Mouse (Mus musculus) small intestine, adult 2 months (tissue): ENCODE measurements around the gene Grap2. TPM values are rescaled to one million over a fixed set of nuclear protein-coding genes. Genes with fewer than 3 reads are reported as not detected.

Experiments used
- H3K27ac ChIP-seq: fragments of 200-500 bp; 2 replicates; pipeline ENCODE4 v1.5.1; 2012; ENCODE audit warnings: low read depth, low read length, control low read depth, inconsistent platforms; ENCODE audit not compliant: insufficient read depth
- H3K27me3 ChIP-seq: fragments of 200-500 bp; 2 replicates; pipeline ENCODE4 v1.6.1; 2012; ENCODE audit warnings: mild to moderate bottlenecking, moderate library complexity, low read length, inconsistent platforms; ENCODE audit not compliant: control insufficient read depth, insufficient read depth
- H3K36me3 ChIP-seq: fragments of 200-500 bp; 2 replicates; pipeline ENCODE4 v1.6.1; 2012; ENCODE audit warnings: mild to moderate bottlenecking, low read length, control low read depth, inconsistent platforms; ENCODE audit not compliant: control insufficient read depth, insufficient read depth
- H3K4me1 ChIP-seq: fragments of 200-500 bp; 2 replicates; pipeline ENCODE4 v1.6.1; 2012; ENCODE audit warnings: low read length, inconsistent platforms, mixed read lengths; ENCODE audit not compliant: control insufficient read depth, insufficient read depth, insufficient read length
- H3K4me3 ChIP-seq: fragments of 200-500 bp; 2 replicates; pipeline ENCODE4 v1.5.1; 2012; ENCODE audit warnings: low read depth, mild to moderate bottlenecking, control low read depth, inconsistent platforms, low read length, moderate library complexity
- CTCF ChIP-seq: fragments of 200-500 bp; IDR thresholded peaks from 2 replicates; pipeline ENCODE4 v1.5.1; 2012; ENCODE audit warnings: low read depth, mild to moderate bottlenecking, control low read depth, inconsistent platforms, low read length, moderate library complexity, mixed read lengths; ENCODE audit not compliant: insufficient replicate concordance, insufficient read length; ENCODE audit errors: extremely low read depth
- POLR2A ChIP-seq: fragments of 200-500 bp; IDR thresholded peaks from 2 replicates; pipeline ENCODE4 v1.6.1; 2012; ENCODE audit warnings: low read depth, mild to moderate bottlenecking, control low read depth, inconsistent platforms, low read length, moderate library complexity
- whole genome bisulfite sequencing: fragments of 180-500 bp; shearing (Covaris S2); methylation state at CpG from one replicate; pipeline ENCODE4 v1.1.7; 2018; 5-methylcytosine and 5-hydroxymethylcytosine counted together
- polyA plus RNA-seq: library from polyadenylated mRNA; depleted of rRNA; stranded (reverse); fragments of >200 nt; gene quantifications from 2 replicates; pipeline ENCODE4 v1.2.3, GENCODE M21; 2012; rRNA removed

Grap2 gene
- 1.6 and 3.1 TPM in 2 replicates for polyA plus RNA-seq

DNA sequence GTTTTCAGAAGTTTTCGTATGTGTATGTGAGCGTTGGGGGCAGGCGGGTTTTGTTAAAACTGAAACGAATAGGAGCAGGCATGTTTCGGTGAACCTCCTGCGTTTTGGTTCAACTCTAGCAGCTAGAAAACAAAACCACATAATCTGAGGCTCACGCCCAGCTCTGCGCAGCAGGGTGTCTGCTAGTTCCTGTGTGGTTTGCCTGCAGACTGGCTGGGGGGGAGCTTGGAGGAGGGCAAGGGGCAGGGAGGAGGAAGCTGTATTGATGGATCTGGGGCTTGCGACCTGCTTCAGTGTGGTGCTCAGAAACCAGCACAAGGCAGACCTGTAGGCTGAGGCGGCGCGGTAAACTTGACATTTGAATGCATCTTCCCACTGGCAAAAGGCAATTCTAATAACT is at the start of gene Grap2:
Gene Grap2, plus strand, starts transcription at position 304 of the 400 bp plus-strand sequence.
- WGBS = 53% methylated on average over 12 of the region's 12 CpGs
- TF ChIP-seq POLR2A = no peak
- no peak for TF ChIP-seq CTCF
- H3K27ac ChIP-seq = peak within 1 kb of the TSS; percentile 24
- no peaks in the 10 kb centered on the region for H3K36me3 ChIP-seq
- no peaks in the 10 kb centered on the region for H3K4me1 ChIP-seq
- H3K27me3 ChIP-seq = no peaks in the 10 kb centered on the region; the same call in 1 of the 2 replicates
- peak within 1 kb of the TSS; percentile 61 for H3K4me3 ChIP-seq

DNA sequence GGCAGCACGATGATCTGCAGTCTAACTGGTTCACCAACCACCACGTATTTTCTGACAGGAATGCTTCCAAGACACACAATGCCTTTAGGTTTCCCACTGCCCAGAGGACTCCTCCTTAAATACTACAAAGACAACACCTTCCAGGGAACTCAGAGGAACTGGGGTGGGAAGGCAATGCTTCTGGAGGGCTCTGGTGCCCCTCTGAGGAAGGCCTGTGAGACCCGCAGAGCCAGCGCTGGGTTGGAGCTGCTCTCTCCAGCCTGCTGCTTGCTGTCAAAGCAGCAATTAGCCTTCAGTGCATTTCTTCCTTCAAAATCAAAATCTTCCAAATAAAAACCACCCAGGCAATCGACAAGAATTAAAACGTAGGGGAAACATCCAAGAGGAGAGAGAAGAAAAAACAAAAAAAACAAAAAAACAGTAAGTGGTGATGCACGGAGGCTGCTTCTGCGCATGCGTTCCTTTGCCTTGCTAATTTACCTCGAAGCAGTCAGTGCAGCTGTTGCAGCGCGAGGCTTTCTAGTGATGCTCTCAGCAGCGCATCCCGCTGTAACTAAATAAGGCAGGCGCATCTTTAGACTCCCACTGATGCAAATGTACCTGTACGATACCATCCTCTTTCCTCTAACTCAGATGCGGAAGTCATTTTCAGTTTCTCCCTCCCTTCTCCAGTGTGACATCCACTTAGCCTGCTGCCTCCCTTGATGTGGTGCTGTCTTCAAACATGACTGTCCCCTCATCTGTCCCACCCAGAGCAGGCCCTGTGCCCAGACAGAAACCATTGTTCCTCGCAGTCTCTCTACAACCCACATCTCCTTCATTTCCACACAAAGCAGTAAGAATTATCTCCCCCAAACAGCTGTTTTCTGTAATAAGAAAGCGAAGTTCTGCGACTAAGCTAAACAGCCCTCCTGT is 42.2 kb upstream of the Grap2 start:
- H3K27ac ChIP-seq = no peak overlapping the region
- WGBS = 63% methylated on average over 20 of the region's 20 CpGs
- H3K36me3 ChIP-seq = no peaks in the 10 kb centered on the region
- TF ChIP-seq POLR2A = no peak
- TF ChIP-seq CTCF = no peak
- no peak overlapping the region for H3K4me3 ChIP-seq
- H3K4me1 ChIP-seq = no peaks in the 10 kb centered on the region
- no peaks in the 10 kb centered on the region for H3K27me3 ChIP-seq

DNA sequence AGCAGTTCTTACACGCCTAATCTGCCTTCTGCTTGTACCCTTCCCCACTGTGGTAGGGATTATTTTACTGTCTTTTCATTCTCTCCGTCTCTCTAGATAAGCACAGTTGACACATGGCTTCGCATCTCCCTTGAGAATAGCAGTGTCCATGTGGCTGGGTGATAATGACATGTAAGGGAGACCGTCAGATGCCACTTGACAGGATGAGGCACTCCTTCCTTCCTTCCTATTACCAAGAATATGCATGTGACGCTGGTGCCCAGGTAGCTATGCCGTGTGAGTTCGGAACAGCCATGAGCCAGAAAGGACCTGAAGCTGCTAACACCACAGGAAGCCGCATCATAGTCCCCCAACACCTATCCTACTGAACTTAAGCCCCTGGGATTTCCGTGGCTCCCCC is 41.4 kb upstream of the Grap2 start:
- Histone ChIP-seq H3K4me1 (no peaks in the 10 kb centered on the region), H3K36me3 (no peaks in the 10 kb centered on the region), H3K27ac (no peak overlapping the region), H3K27me3 (no peaks in the 10 kb centered on the region), H3K4me3 (no peak overlapping the region)
- TF ChIP-seq CTCF = no peak
- no peak for TF ChIP-seq POLR2A
- WGBS = 75% methylated on average over 9 of the region's 9 CpGs

DNA sequence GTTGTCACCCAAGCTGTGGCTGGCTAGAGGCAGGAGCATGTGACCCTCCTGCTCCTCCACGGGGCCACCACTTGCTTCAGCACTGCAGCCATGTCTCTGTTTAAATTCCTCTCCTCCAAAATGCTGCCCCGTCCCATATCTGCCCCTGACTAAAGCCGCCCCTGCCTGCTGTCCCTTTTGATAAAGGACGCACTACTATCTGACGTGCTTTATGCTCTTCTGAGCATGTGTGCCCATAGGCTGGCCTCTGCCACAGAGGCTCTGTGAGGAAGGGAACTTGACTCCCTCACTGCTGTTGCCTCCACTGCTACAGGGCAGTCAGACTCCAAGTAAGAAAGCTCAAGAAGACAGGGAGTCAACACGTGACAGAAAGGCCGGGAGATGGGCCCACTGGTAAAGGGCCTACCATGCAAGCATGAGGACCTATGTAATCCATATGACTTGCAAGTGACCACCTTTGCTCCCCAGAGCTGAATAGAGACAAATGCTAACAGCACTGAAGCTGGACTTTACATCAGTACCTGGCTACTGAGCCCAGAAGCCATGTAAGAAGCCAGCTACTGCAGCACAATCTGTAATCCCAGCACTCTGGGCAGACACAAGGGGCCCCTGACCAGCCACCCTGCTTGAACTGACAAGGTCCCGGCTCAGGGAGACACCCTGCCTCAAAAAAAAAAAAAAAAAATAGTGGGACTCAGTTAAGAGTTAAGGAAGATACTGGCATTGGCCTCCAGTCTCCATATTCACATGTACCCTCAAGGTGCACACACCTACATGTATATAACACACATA is 39.9 kb upstream of the Grap2 start:
- Histone ChIP-seq H3K27ac (no peak overlapping the region), H3K27me3 (no peaks in the 10 kb centered on the region), H3K4me1 (no peaks in the 10 kb centered on the region), H3K4me3 (no peak overlapping the region), H3K36me3 (no peaks in the 10 kb centered on the region)
- WGBS = 74% methylated on average over 8 of the region's 8 CpGs
- TF ChIP-seq POLR2A = no peak
- TF ChIP-seq CTCF = no peak

DNA sequence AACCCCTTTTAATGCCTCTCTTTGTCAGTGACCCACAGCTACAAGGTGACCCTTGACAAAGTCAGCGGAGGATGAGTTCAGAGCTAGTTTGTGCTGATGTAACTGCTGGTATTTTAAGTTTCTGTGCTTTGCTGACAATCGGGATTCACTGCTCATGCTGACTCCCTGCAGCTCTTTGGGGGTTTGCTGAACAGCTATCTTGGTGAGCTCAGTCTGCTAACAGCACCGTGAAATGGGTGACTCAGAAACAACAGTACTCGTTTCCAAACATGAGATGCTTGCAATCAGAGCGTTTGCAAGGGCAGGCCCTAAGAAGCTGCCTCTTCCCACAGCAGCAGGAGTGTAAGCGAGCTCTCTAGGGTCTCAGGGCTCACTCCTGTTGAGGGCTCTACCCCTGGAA is 39.1 kb upstream of the Grap2 start:
- TF ChIP-seq POLR2A = no peak
- no peak for TF ChIP-seq CTCF
- WGBS = 62% methylated on average over 6 of the region's 6 CpGs
- H3K4me3 ChIP-seq = no peak overlapping the region
- no peaks in the 10 kb centered on the region for H3K36me3 ChIP-seq
- no peak overlapping the region for H3K27ac ChIP-seq
- no peaks in the 10 kb centered on the region for H3K27me3 ChIP-seq
- no peaks in the 10 kb centered on the region for H3K4me1 ChIP-seq

DNA sequence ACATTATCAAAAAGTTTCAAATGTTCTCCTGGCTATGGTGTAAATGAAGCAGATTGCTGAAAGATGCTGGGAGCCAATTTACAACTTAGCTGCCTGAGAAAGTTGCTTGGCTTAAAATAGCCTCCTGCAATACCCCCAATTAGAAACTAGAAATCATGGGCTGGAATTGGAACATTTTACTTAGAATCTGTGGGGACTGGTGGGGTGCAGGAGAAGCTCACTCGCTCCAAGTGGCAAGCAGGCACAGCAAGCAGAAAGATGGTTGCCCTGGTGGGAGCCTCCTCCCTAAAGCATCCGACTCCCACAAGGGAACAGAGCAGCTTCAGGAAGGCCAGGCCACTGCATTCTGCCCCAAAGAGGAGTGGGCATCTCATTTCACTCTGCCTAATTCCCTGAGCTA is 36.3 kb upstream of the Grap2 start:
- no peak for TF ChIP-seq POLR2A
- TF ChIP-seq CTCF = no peak
- Histone ChIP-seq H3K36me3 (no peaks in the 10 kb centered on the region), H3K4me3 (no peak overlapping the region), H3K27me3 (no peaks in the 10 kb centered on the region), H3K27ac (no peak overlapping the region), H3K4me1 (no peaks in the 10 kb centered on the region)
- 83% methylated on average over 2 of the region's 2 CpGs for WGBS

DNA sequence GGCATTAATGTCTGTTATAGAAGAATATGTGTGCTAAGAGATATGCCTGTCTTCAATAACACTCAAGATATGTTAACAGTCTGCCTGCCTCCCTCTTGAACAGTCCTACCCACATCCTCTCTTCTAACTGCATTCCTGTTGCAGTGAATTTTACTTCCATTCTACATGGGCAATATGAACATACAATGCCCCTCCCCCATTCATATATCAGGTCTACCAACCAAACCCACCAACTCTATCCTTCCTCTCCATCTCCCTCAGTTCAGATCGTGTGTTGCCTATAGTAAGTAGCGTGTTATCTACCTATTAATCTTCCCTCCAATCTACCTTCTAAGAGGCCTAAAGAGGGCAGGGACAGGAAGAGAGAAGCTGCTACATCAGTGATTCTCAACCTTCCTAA is 34.3 kb upstream of the Grap2 start:
- H3K4me3 ChIP-seq = no peak overlapping the region
- no peak overlapping the region for H3K27ac ChIP-seq
- H3K4me1 ChIP-seq = no peaks in the 10 kb centered on the region
- TF ChIP-seq POLR2A = no peak
- TF ChIP-seq CTCF = no peak
- no peaks in the 10 kb centered on the region for H3K36me3 ChIP-seq
- 65% methylated on average over 2 of the region's 2 CpGs for WGBS
- no peaks in the 10 kb centered on the region for H3K27me3 ChIP-seq
